Mouse (Mus musculus): ENCODE data around the gene Thsd7a.

DNA sequence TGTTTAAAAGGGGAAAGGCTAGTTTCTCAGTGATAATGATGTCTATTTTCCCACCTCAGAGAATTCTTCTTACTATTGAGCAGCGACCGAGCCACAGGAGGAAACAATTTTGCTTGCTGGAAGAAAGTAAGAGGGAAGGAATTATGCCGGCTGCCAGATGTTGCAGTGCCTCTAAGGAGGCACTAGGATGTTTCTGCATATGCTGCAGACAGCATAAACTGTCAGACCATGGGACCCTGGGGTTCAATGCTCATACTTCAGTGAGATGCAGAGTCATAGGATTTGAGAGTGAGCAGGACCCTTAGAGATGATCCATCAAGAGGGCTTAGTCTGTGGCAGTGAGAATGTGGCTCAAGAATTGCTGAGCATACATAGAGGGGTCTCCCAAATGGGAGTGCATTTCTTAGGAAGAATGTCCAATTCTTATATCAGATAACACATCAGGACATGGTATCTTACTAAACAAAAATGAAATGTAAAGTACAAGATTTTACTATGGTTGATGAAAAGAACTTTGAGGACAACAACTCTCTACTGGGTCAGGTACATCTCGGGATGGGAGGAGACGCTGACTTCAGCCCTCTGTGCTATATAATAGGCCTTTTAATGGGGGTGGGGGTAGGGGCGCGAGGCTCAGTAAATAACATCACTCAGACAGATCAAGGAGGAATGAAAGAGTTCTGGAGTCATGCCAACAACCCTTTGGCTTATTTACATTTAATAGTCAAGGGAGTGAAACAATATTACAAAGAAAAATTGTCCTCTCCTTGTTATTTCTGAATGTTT, 281.7 kb downstream of the Thsd7a start:
- TF ChIP-seq POLR2A (IDR thresholded peaks at IDR 0.05; ENCODE audit: low read depth, low read length) (no peak), CTCF (IDR thresholded peaks at IDR 0.05; ENCODE audit: borderline replicate concordance, insufficient read depth, low read length) (no peak)
